Mouse (Mus musculus) ES-E14 (cell line): ENCODE data around the gene H2afj. TPM values are rescaled to one million over a fixed set of nuclear protein-coding genes. Genes with fewer than 3 reads are reported as not detected.
A peak's percentile ranks its signal among the peaks of the same experiment; 100 is the strongest.

Source experiments
- DNase-seq: peaks from one replicate; pipeline ENCODE4 v3.0.0-alpha.2; 2013; ENCODE audit warnings: low read depth, low spot score
- H3K27ac ChIP-seq: 2 replicates; pipeline ENCODE4 v1.5.1; 2012; ENCODE audit warnings: low read depth, mild to moderate bottlenecking, low read length, moderate library complexity, mixed read lengths; ENCODE audit not compliant: poor library complexity, insufficient read depth, severe bottlenecking
- H3K36me3 ChIP-seq: 2 replicates; pipeline ENCODE4 v1.6.1; 2012; ENCODE audit warnings: mild to moderate bottlenecking, low read length, moderate library complexity, mixed read lengths; ENCODE audit not compliant: control insufficient read depth, poor library complexity, insufficient read depth, severe bottlenecking
- H3K4me1 ChIP-seq, 2 experiments: fragments of 150-350 bp in 1 of 2; sonication (generic) in 1 of 2; 2 replicates each; pipeline ENCODE4 v1.6.1; 2012; ENCODE audit warnings: low read length in 2 of 2, mild to moderate bottlenecking in 1 of 2, mixed read lengths in 1 of 2; ENCODE audit not compliant: control insufficient read depth in 2 of 2, insufficient read depth in 2 of 2, poor library complexity in 1 of 2
- H3K4me3 ChIP-seq, 2 experiments: fragments of 150-350 bp in 1 of 2; sonication (generic) in 1 of 2; 2 replicates each; pipeline ENCODE4 v1.5.1; 2012; ENCODE audit warnings: low read length in 2 of 2, low read depth in 1 of 2, mild to moderate bottlenecking in 1 of 2, mixed read lengths in 1 of 2; ENCODE audit not compliant: insufficient read depth in 1 of 2, poor library complexity in 1 of 2, severe bottlenecking in 1 of 2
- H3K9ac ChIP-seq: 2 replicates; pipeline ENCODE4 v1.6.1; 2012; ENCODE audit warnings: low read depth, mild to moderate bottlenecking, low read length, mixed read lengths; ENCODE audit not compliant: poor library complexity, insufficient read depth, severe bottlenecking
- H3K9me3 ChIP-seq: fragments of 150-350 bp; sonication (generic); 2 replicates; pipeline ENCODE4 v1.6.1; 2012; ENCODE audit warnings: low read depth, mild to moderate bottlenecking, low read length; ENCODE audit not compliant: control insufficient read depth, insufficient read depth
- CHD2 ChIP-seq: IDR thresholded peaks from 2 replicates; pipeline ENCODE4 v1.6.1; 2014; ENCODE audit warnings: mild to moderate bottlenecking, low read depth, low read length, inconsistent platforms
- HCFC1 ChIP-seq: IDR thresholded peaks from 2 replicates; pipeline ENCODE4 v1.6.1; 2012; ENCODE audit warnings: low read length, inconsistent platforms, borderline replicate concordance; ENCODE audit not compliant: insufficient read depth
- MAFK ChIP-seq: IDR thresholded peaks from 2 replicates; pipeline ENCODE4 v1.6.1; 2014; ENCODE audit warnings: mild to moderate bottlenecking, low read depth, low read length, inconsistent platforms; ENCODE audit not compliant: insufficient read depth
- ZC3H11A ChIP-seq: IDR thresholded peaks from 2 replicates; pipeline ENCODE4 v1.6.1; 2012; ENCODE audit warnings: low read depth, mild to moderate bottlenecking, inconsistent platforms, low read length, borderline replicate concordance
- ZNF384 ChIP-seq: IDR thresholded peaks from 2 replicates; pipeline ENCODE4 v1.6.1; 2012; ENCODE audit warnings: low read depth, low read length, inconsistent platforms
- in situ Hi-C, 2 experiments: fragments of 600-800 bp; cut with MboI; formaldehyde crosslinking; loops; one replicate each; pipeline ENCODE4 v1.15.1; 2025; ENCODE audit warnings: low sequenced_read_pairs in 2 of 2, inconsistent platforms in 1 of 2; ENCODE audit not compliant: unreplicated experiment in 2 of 2
- total RNA-seq: library from RNA; depleted of rRNA; stranded (reverse); fragments of 300-350 nt; gene quantifications from 2 replicates; pipeline ENCODE4 v1.2.3, GENCODE M21; 2012

H2afj gene
- total RNA-seq, 1 experiment: 185 TPM

DNA sequence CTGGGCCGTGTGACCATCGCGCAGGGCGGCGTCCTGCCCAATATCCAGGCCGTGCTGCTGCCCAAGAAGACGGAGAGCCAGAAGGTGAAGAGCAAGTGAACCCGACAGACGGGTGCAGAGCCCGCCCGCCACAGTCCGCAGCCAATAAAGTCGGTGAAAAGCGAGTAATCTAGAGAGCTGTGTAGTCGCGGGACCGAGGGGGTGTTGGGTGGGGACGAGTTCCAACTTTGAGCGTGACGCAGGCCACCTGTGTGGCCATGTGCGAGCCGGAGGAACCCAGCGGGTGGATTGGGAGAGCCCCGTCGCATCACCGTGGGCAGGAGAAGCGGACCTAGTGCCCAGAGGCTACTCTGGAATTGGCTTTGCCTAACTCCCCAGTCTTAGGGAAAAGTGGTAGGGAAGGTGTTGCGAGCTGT lies 595 bp downstream of the H2afj start:
- Histone ChIP-seq H3K9me3 (no peaks in the 10 kb centered on the region), H3K27ac (peak overlapping the region; percentile 83)
- no peak for DNase-seq

DNA sequence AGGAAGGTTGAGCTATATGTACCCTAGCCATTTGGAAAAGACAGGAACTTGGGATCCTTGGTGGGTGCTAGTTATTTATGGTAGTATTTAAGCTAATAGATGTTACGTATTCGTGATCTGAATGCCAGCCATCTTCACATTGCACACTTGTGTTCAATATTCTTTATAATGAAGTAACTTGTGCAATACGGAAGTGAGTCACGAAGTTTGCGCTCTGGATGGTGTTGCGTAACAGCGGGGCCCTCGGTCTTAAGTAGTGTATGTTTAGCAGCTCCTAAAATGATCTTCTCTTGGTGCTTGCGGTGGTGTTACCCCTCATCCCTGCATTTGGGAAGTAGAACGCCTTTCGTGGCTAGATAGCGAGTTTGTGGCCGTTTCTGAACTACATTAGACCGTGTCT lies 1.0 kb downstream of the H2afj start:
- H3K27ac ChIP-seq: no peak overlapping the region; the same call in 1 of the 2 replicates
- H3K9me3 ChIP-seq: no peaks in the 10 kb centered on the region
- H3K4me1 ChIP-seq: peaks cover 0 to 18% of the 10 kb centered on the region in 2 experiments; a peak in 2 of 4 replicates
- DNase-seq: no peak
- peaks cover 15% of the 10 kb centered on the region for H3K36me3 ChIP-seq
- peak overlapping the region; percentile 93 for H3K9ac ChIP-seq
- H3K4me3 ChIP-seq: peak overlapping the region; percentile 80 to 98
- TF ChIP-seq CHD2: no peak
- TF ChIP-seq ZC3H11A: no peak
- no peak for TF ChIP-seq ZNF384
- TF ChIP-seq MAFK: no peak
- in situ Hi-C loops: no loop called here

More for the DNA sequence above, 595 bp downstream of the H2afj start:
- TF ChIP-seq CHD2: no peak
- no peak for TF ChIP-seq ZNF384
- no peak for TF ChIP-seq ZC3H11A
- TF ChIP-seq HCFC1: no peak
- no peak for TF ChIP-seq MAFK
- in situ Hi-C loops: no loop called here
- Histone ChIP-seq H3K4me1 (peaks cover 0 to 18% of the 10 kb centered on the region in 2 experiments; a peak in 2 of 4 replicates), H3K4me3 (peak overlapping the region; percentile 80 to 98), H3K9ac (peak overlapping the region; percentile 93), H3K36me3 (peaks cover 11% of the 10 kb centered on the region)

DNA sequence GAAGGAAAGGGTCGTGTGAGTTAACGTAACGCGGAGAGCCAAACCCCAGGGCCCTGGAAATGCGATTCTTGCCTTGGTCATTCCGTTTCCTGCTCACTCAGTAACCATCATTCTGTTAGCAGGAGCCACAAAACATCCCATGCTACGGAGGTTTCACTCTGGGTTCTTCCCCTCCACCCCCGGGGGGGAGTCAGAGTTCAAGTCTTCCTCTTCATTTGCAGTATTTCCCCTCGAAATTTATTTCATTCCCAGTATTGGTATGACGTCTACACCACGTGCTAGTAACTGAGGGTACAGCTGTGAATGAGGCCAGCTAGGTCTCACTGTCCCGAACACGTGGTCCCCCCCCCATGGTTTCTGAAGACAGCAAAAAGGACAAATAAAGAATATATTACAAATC lies 1.6 kb downstream of the H2afj start:
- TF ChIP-seq CHD2 (no peak), ZNF384 (no peak), MAFK (no peak), ZC3H11A (no peak), HCFC1 (no peak)
- Histone ChIP-seq H3K36me3 (peaks cover 20% of the 10 kb centered on the region), H3K4me3 (peak overlapping the region; percentile 80 to 98), H3K27ac (no peak overlapping the region; the same call in 1 of the 2 replicates), H3K9ac (peak overlapping the region; percentile 93; the same call in 1 of the 2 replicates), H3K9me3 (no peaks in the 10 kb centered on the region), H3K4me1 (peaks cover 0 to 18% of the 10 kb centered on the region in 2 experiments; a peak in 2 of 4 replicates)
- no peak for DNase-seq
- in situ Hi-C loops: no loop called here

DNA sequence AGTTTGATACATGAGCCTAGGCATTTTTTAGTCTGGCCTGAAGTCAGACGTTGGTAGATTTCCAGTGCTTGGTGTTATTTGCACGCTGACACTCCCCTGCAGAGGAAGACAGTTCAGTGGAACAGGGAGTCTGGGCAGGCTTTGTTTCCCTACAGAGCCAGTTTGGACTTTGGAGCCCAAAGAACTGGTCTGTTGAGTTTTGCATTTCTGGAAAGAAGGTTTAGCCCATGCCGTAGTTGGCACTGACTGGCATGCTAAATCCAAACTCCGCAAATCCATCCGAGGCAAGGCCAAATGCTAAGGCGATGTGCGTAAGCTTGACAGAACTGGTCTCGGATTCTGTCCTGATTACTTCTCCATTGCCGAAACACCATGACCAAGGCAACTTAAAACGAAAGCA lies 3.2 kb downstream of the H2afj start:
- Histone ChIP-seq H3K4me1 (peaks cover 0 to 18% of the 10 kb centered on the region in 2 experiments; a peak in 2 of 4 replicates), H3K27ac (no peak overlapping the region), H3K9ac (no peak overlapping the region), H3K9me3 (no peaks in the 10 kb centered on the region), H3K36me3 (peaks cover 30% of the 10 kb centered on the region), H3K4me3 (no peak overlapping the region)
- in situ Hi-C loops: no loop called here
- TF ChIP-seq ZNF384: no peak
- TF ChIP-seq CHD2: no peak
- no peak for TF ChIP-seq MAFK
- no peak for TF ChIP-seq HCFC1
- TF ChIP-seq ZC3H11A: no peak
- no peak for DNase-seq

DNA sequence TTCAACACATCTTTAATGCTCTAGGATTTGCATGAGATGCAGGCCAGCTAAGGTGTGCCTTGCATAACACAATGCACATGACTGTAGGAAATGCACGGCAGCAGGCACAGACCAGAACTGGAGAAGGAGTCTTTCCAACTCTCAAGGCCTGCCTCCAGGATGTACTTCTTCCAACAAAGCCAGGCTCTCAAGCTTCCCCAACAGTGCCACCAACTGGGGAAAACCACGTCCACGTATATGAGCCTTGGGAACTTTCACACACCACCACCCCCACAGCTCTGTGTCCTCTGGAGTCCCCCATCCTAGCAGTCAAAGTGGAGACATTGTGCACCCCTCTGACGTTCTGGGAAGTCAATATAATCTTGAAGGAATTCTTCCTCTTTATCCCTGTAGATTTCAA lies 5.1 kb downstream of the H2afj start:
- TF ChIP-seq CHD2: no peak
- TF ChIP-seq ZC3H11A: no peak
- TF ChIP-seq MAFK: no peak
- TF ChIP-seq ZNF384: no peak
- TF ChIP-seq HCFC1: no peak
- in situ Hi-C loops: no loop called here
- H3K36me3 ChIP-seq: peaks cover 42% of the 10 kb centered on the region

More for the DNA sequence above, 5.1 kb downstream of the H2afj start:
- Histone ChIP-seq H3K9ac (no peak overlapping the region), H3K4me3 (no peak overlapping the region), H3K4me1 (peaks cover 0 to 19% of the 10 kb centered on the region in 2 experiments; a peak in 2 of 4 replicates), H3K27ac (no peak overlapping the region), H3K9me3 (no peaks in the 10 kb centered on the region)
- DNase-seq: no peak
